In genomic region chr9:92207307-92207706, GRCm38 (mm10) we compare ENCODE assay signal across 8 mouse cellular contexts. TPM values are rescaled to one million over a fixed set of nuclear protein-coding genes. Genes with fewer than 3 reads are reported as not detected.
A peak's percentile ranks its signal among the peaks of the same experiment; 100 is the strongest.
DNase-seq lines count a peak whose midpoint lies in the region; ATAC-seq and TF ChIP-seq lines count a peak whose summit lies in the region.
"Had no signal": no experiment of that assay in that cellular context is flagged by ENCODE, and none has a peak within 500 bp of the region (broad histone marks: within the 10 kb centered on the region; RNA-seq: fewer than 3 reads in every experiment).

No protein-coding gene starts in this region.

- 64% methylated on average over 4 of the region's 4 CpGs for WGBS in neural tube, embryonic 11.5 days
- 42% methylated on average over 4 of the region's 4 CpGs for WGBS in neural tube, embryonic 15.5 days
- WGBS in heart, embryonic 16.5 days = 43% methylated on average over 4 of the region's 4 CpGs
- 49% methylated on average over 4 of the region's 4 CpGs for WGBS in limb, embryonic 14.5 days

- no peak for TF ChIP-seq POLR2A in limb, embryonic 14.5 days (IDR thresholded peaks at IDR 0.05; ENCODE audit: borderline replicate concordance, extremely low read depth, insufficient read depth, insufficient read length)

- H3K4me2 ChIP-seq in neural tube, embryonic 11.5 days (ENCODE audit: low read depth) = no peak overlapping the region
- no peak overlapping the region for H3K4me2 ChIP-seq in neural tube, embryonic 15.5 days
- H3K4me2 ChIP-seq in heart, embryonic 16.5 days (ENCODE audit: low read depth, low read length) = peak overlapping the region; percentile 33; the same call in 1 of the 2 replicates
- H3K4me2 ChIP-seq in limb, embryonic 14.5 days (replicated peaks; ENCODE audit: low read depth, low read length, severe bottlenecking) = no peak overlapping the region

- H3K27me3 ChIP-seq in neural tube, embryonic 11.5 days (ENCODE audit: control insufficient read depth, insufficient read depth, low read length) = no peaks in the 10 kb centered on the region
- H3K27me3 ChIP-seq in neural tube, embryonic 15.5 days (replicated peaks) = no peaks in the 10 kb centered on the region
- no peaks in the 10 kb centered on the region for H3K27me3 ChIP-seq in heart, embryonic 16.5 days (ENCODE audit: control insufficient read depth, insufficient read depth, low read length)
- H3K27me3 ChIP-seq in limb, embryonic 14.5 days (ENCODE audit: control insufficient read depth, insufficient read depth, low read length) = no peaks in the 10 kb centered on the region

- DNase-seq in neural tube, embryonic 11.5 days (ENCODE audit: low spot score) = peak; percentile 26
- peak; percentile 82 to 89 for DNase-seq in cerebellum, postnatal 14 days
- DNase-seq in limb, embryonic 14.5 days (ENCODE audit: low spot score) = peak; percentile 83

- H3K4me3 ChIP-seq in neural tube, embryonic 11.5 days (ENCODE audit: low read depth, low read length) = no peak overlapping the region
- H3K4me3 ChIP-seq in neural tube, embryonic 15.5 days (replicated peaks) = no peak overlapping the region
- H3K4me3 ChIP-seq in heart, embryonic 16.5 days (ENCODE audit: low read length) = peak overlapping the region; percentile 26
- no peak overlapping the region for H3K4me3 ChIP-seq in limb, embryonic 14.5 days (replicated peaks; ENCODE audit: low read length)

- H3K36me3 ChIP-seq in neural tube, embryonic 11.5 days (ENCODE audit: control insufficient read depth, insufficient read depth, low read length) = no peaks in the 10 kb centered on the region
- H3K36me3 ChIP-seq in neural tube, embryonic 15.5 days = no peaks in the 10 kb centered on the region
- no peaks in the 10 kb centered on the region for H3K36me3 ChIP-seq in heart, embryonic 16.5 days (ENCODE audit: control insufficient read depth, insufficient read depth)
- H3K36me3 ChIP-seq in limb, embryonic 14.5 days (ENCODE audit: control insufficient read depth, insufficient read depth, low read length) = no peaks in the 10 kb centered on the region

- H3K9me3 ChIP-seq in neural tube, embryonic 11.5 days (ENCODE audit: control insufficient read depth, low read length) = no peaks in the 10 kb centered on the region
- no peaks in the 10 kb centered on the region for H3K9me3 ChIP-seq in neural tube, embryonic 15.5 days (replicated peaks)
- no peaks in the 10 kb centered on the region for H3K9me3 ChIP-seq in heart, embryonic 16.5 days (replicated peaks; ENCODE audit: control insufficient read depth, low read length)
- no peaks in the 10 kb centered on the region for H3K9me3 ChIP-seq in limb, embryonic 14.5 days (ENCODE audit: control insufficient read depth, low read length)

- no peaks in the 10 kb centered on the region for H3K4me1 ChIP-seq in neural tube, embryonic 11.5 days (ENCODE audit: control insufficient read depth, insufficient read depth, low read length)
- no peaks in the 10 kb centered on the region for H3K4me1 ChIP-seq in neural tube, embryonic 15.5 days
- H3K4me1 ChIP-seq in heart, embryonic 16.5 days (ENCODE audit: control insufficient read depth, insufficient read depth, low read length) = no peaks in the 10 kb centered on the region
- no peaks in the 10 kb centered on the region for H3K4me1 ChIP-seq in limb, embryonic 14.5 days (ENCODE audit: control insufficient read depth, insufficient read depth, low read length)

- no peak overlapping the region for H3K27ac ChIP-seq in neural tube, embryonic 11.5 days (ENCODE audit: low read depth, low read length)
- no peak overlapping the region for H3K27ac ChIP-seq in neural tube, embryonic 15.5 days (replicated peaks)
- no peak overlapping the region for H3K27ac ChIP-seq in heart, embryonic 16.5 days (ENCODE audit: low read length)
- no peak overlapping the region for H3K27ac ChIP-seq in limb, embryonic 14.5 days (replicated peaks; ENCODE audit: low read depth, low read length)

- no peak for ATAC-seq in neural tube, embryonic 11.5 days (ENCODE audit: insufficient read depth, low FRiP score, low TSS enrichment)
- no peak for ATAC-seq in neural tube, embryonic 15.5 days (ENCODE audit: low FRiP score)
- ATAC-seq in activated CD4-positive, CD25-positive, alpha-beta regulatory T cell, adult 4 months = peak; percentile 81
- no peak for ATAC-seq in heart, embryonic 16.5 days (replicated peaks; ENCODE audit: extremely low read depth, insufficient read depth, low FRiP score)
- no peak for ATAC-seq in limb, embryonic 14.5 days (ENCODE audit: low FRiP score, low read depth)
- 0 out of 2 replicates have a peak, but pooled peaks have one; percentile 30 for ATAC-seq in neutrophil, adult 5-6 weeks (ENCODE audit: extremely low read depth, insufficient number of reproducible peaks, low FRiP score, poor library complexity, severe bottlenecking)

- no peak overlapping the region for H3K9ac ChIP-seq in neural tube, embryonic 11.5 days (ENCODE audit: low read length)
- no peak overlapping the region for H3K9ac ChIP-seq in neural tube, embryonic 15.5 days (replicated peaks)
- no peak overlapping the region for H3K9ac ChIP-seq in heart, embryonic 16.5 days (ENCODE audit: low read length)
- H3K9ac ChIP-seq in limb, embryonic 14.5 days (ENCODE audit: low read depth, low read length, severe bottlenecking) = no peak overlapping the region

RNA-seq across cellular contexts. Expression of gene Plscr5, which starts 14.6 kb away (rescaled TPM):
- polyA plus RNA-seq in neural tube, embryonic 11.5 days (2014; fragmentation: Nextera tagmentation; extraction: Ambion mirVana) = not detected in 2 replicates
- polyA plus RNA-seq in neural tube, embryonic 15.5 days (2015; fragmentation: Nextera tagmentation; extraction: Ambion mirVana) = 0.40 and 0.93 TPM in 2 replicates
- not detected for polyA plus RNA-seq in activated CD4-positive, CD25-positive, alpha-beta regulatory T cell, adult 4 months (2017; shearing (Covaris generic))
- polyA plus RNA-seq in heart, embryonic 16.5 days (2015; fragmentation: Nextera tagmentation; extraction: Ambion mirVana) = not detected in 2 replicates
- not detected in 2 replicates for polyA plus RNA-seq in limb, embryonic 14.5 days (2012; rRNA removed)
- not detected in 2 replicates for polyA plus RNA-seq in limb, embryonic 14.5 days (2014; fragmentation: Nextera tagmentation; extraction: Ambion mirVana)
- not detected in 2 replicates for total RNA-seq in neutrophil, adult 5-6 weeks (2017)
- total RNA-seq: gastrocnemius, adult 8-10 months had no signal

RNA-seq across cellular contexts. Expression of gene Plscr1, which starts 42.2 kb away (rescaled TPM):
- 27.9 and 34.8 TPM in 2 replicates for polyA plus RNA-seq in neural tube, embryonic 11.5 days (2014; fragmentation: Nextera tagmentation; extraction: Ambion mirVana)
- polyA plus RNA-seq in neural tube, embryonic 15.5 days (2015; fragmentation: Nextera tagmentation; extraction: Ambion mirVana) = 9.6 and 18.7 TPM in 2 replicates
- 10 to 100 TPM; 75.5 to 98.7 TPM for polyA plus RNA-seq in activated CD4-positive, CD25-positive, alpha-beta regulatory T cell, adult 4 months (2017; shearing (Covaris generic))
- 25.3 and 26.1 TPM in 2 replicates for polyA plus RNA-seq in heart, embryonic 16.5 days (2015; fragmentation: Nextera tagmentation; extraction: Ambion mirVana)
- 8.7 and 9.4 TPM in 2 replicates for polyA plus RNA-seq in limb, embryonic 14.5 days (2012; rRNA removed)
- polyA plus RNA-seq in limb, embryonic 14.5 days (2014; fragmentation: Nextera tagmentation; extraction: Ambion mirVana) = 13.1 and 13.6 TPM in 2 replicates
- 17.8 and 18.8 TPM in 2 replicates for total RNA-seq in neutrophil, adult 5-6 weeks (2017)

Comparison
In these comparisons a context has a peak if more than half of its experiments do, and no peak if none do; other contexts are left out.
1. ATAC-seq: peak in activated CD4-positive, CD25-positive, alpha-beta regulatory T cell, adult 4 months (single experiment) and neutrophil, adult 5-6 weeks (single experiment); none in neural tube, embryonic 11.5 days (single experiment), neural tube, embryonic 15.5 days (single experiment), heart, embryonic 16.5 days (single experiment) and limb, embryonic 14.5 days (single experiment).
2. DNase-seq: peak in every context shown above with its lines; median percentile 86 in cerebellum, postnatal 14 days; 83 in limb, embryonic 14.5 days; 26 in neural tube, embryonic 11.5 days.